Mouse (Mus musculus): Measurements from ENCODE around the gene Ube2i. TPM values are rescaled to one million over a fixed set of nuclear protein-coding genes. Genes with fewer than 3 reads are reported as not detected.

Ube2i gene
- 489 and 542 TPM in 2 replicates for polyA plus RNA-seq (2015; fragmentation: Nextera tagmentation; extraction: Ambion mirVana)

- ATAC-seq = no peak
- Histone ChIP-seq H3K4me3 (ENCODE audit: low read depth, low read length) (peak within 1 kb of the TSS; percentile 81), H3K27ac (ENCODE audit: low read length) (peak within 1 kb of the TSS; percentile 100), H3K4me2 (ENCODE audit: low read length) (peak within 1 kb of the TSS; percentile 50), H3K9me3 (replicated peaks; ENCODE audit: control insufficient read depth, low read length, poor library complexity, severe bottlenecking) (no peaks in the 10 kb centered on the region), H3K9ac (ENCODE audit: low read depth, low read length) (peak within 1 kb of the TSS; percentile 98), H3K4me1 (ENCODE audit: control insufficient read depth, insufficient read depth, low read length) (peaks cover 26% of the 10 kb centered on the region), H3K27me3 (ENCODE audit: control insufficient read depth, insufficient read depth, low read depth, low read length) (no peaks in the 10 kb centered on the region), H3K36me3 (ENCODE audit: control insufficient read depth, insufficient read depth, low read length) (no peaks in the 10 kb centered on the region)
- 82% methylated on average over 9 of the region's 9 CpGs for WGBS
These were observed at the start of gene Ube2i for GRCm38 (mm10) chr17:25274571-25275346. Gene Ube2i (minus strand): TSS chr17:25274622.

GRCm38 (mm10) chr17:25322930-25323329 is 48.5 kb upstream of the Ube2i start:
- H3K36me3 ChIP-seq (ENCODE audit: control insufficient read depth, insufficient read depth, low read length) = no peaks in the 10 kb centered on the region
- no peak overlapping the region for H3K27ac ChIP-seq (ENCODE audit: low read length)
- no peaks in the 10 kb centered on the region for H3K9me3 ChIP-seq (replicated peaks; ENCODE audit: control insufficient read depth, low read length, poor library complexity, severe bottlenecking)
- no peaks in the 10 kb centered on the region for H3K27me3 ChIP-seq (ENCODE audit: control insufficient read depth, insufficient read depth, low read depth, low read length)
- H3K4me3 ChIP-seq (ENCODE audit: low read depth, low read length) = no peak overlapping the region
- H3K9ac ChIP-seq (ENCODE audit: low read depth, low read length) = no peak overlapping the region
- no peak overlapping the region for H3K4me2 ChIP-seq (ENCODE audit: low read length)
- no peaks in the 10 kb centered on the region for H3K4me1 ChIP-seq (ENCODE audit: control insufficient read depth, insufficient read depth, low read length)
- WGBS = 28% methylated on average over 2 of the region's 2 CpGs
- ATAC-seq = no peak

- no peaks in the 10 kb centered on the region for H3K36me3 ChIP-seq (ENCODE audit: control insufficient read depth, insufficient read depth, low read length)
- no peak overlapping the region for H3K4me3 ChIP-seq (ENCODE audit: low read depth, low read length)
- H3K4me1 ChIP-seq (ENCODE audit: control insufficient read depth, insufficient read depth, low read length) = no peaks in the 10 kb centered on the region
- ATAC-seq = no peak
- H3K9ac ChIP-seq (ENCODE audit: low read depth, low read length) = no peak overlapping the region
- H3K9me3 ChIP-seq (replicated peaks; ENCODE audit: control insufficient read depth, low read length, poor library complexity, severe bottlenecking) = no peaks in the 10 kb centered on the region
- WGBS = 97% methylated on average over 8 of the region's 8 CpGs
- no peak overlapping the region for H3K27ac ChIP-seq (ENCODE audit: low read length)
- no peaks in the 10 kb centered on the region for H3K27me3 ChIP-seq (ENCODE audit: control insufficient read depth, insufficient read depth, low read depth, low read length)
- H3K4me2 ChIP-seq (ENCODE audit: low read length) = no peak overlapping the region
These were observed 46.4 kb upstream of the Ube2i start for GRCm38 (mm10) chr17:25320819-25321218.

GRCm38 (mm10) chr17:25318354-25318753 is 43.9 kb upstream of the Ube2i start, which contains the start of gene Prss29:
Gene Prss29 (plus strand): TSS chr17:25318654.
- no peak for ATAC-seq
- 78% methylated on average over 5 of the region's 5 CpGs for WGBS

GRCm38 (mm10) chr17:25308346-25308745 is 33.9 kb upstream of the Ube2i start, which contains the start of gene Prss28:
Gene Prss28 (plus strand): TSS chr17:25308646.
- H3K9ac ChIP-seq (ENCODE audit: low read depth, low read length) = no peak within 1 kb of the TSS
- no peak for ATAC-seq
- WGBS = 83% methylated on average over 4 of the region's 4 CpGs

More at GRCm38 (mm10) chr17:25318354-25318753, 43.9 kb upstream of the Ube2i start, which contains the start of gene Prss29:
- Histone ChIP-seq H3K36me3 (ENCODE audit: control insufficient read depth, insufficient read depth, low read length) (no peaks in the 10 kb centered on the region), H3K27ac (ENCODE audit: low read length) (no peak within 1 kb of the TSS), H3K9ac (ENCODE audit: low read depth, low read length) (no peak within 1 kb of the TSS), H3K9me3 (replicated peaks; ENCODE audit: control insufficient read depth, low read length, poor library complexity, severe bottlenecking) (no peaks in the 10 kb centered on the region), H3K4me1 (ENCODE audit: control insufficient read depth, insufficient read depth, low read length) (no peaks in the 10 kb centered on the region), H3K4me3 (ENCODE audit: low read depth, low read length) (no peak within 1 kb of the TSS), H3K27me3 (ENCODE audit: control insufficient read depth, insufficient read depth, low read depth, low read length) (no peaks in the 10 kb centered on the region), H3K4me2 (ENCODE audit: low read length) (no peak within 1 kb of the TSS)

GRCm38 (mm10) chr17:25298094-25298493 is 23.7 kb upstream of the Ube2i start, which contains the start of gene Prss34:
Gene Prss34 (plus strand): TSS chr17:25298394.
- ATAC-seq = no peak
- WGBS = 90% methylated on average over 5 of the region's 5 CpGs
- Histone ChIP-seq H3K36me3 (ENCODE audit: control insufficient read depth, insufficient read depth, low read length) (no peaks in the 10 kb centered on the region), H3K27ac (ENCODE audit: low read length) (no peak within 1 kb of the TSS), H3K4me3 (ENCODE audit: low read depth, low read length) (no peak within 1 kb of the TSS), H3K27me3 (ENCODE audit: control insufficient read depth, insufficient read depth, low read depth, low read length) (no peaks in the 10 kb centered on the region), H3K9ac (ENCODE audit: low read depth, low read length) (no peak within 1 kb of the TSS), H3K4me1 (ENCODE audit: control insufficient read depth, insufficient read depth, low read length) (no peaks in the 10 kb centered on the region), H3K9me3 (replicated peaks; ENCODE audit: control insufficient read depth, low read length, poor library complexity, severe bottlenecking) (no peaks in the 10 kb centered on the region), H3K4me2 (ENCODE audit: low read length) (no peak within 1 kb of the TSS)

More at GRCm38 (mm10) chr17:25308346-25308745, 33.9 kb upstream of the Ube2i start, which contains the start of gene Prss28:
- Histone ChIP-seq H3K4me1 (ENCODE audit: control insufficient read depth, insufficient read depth, low read length) (no peaks in the 10 kb centered on the region), H3K9me3 (replicated peaks; ENCODE audit: control insufficient read depth, low read length, poor library complexity, severe bottlenecking) (no peaks in the 10 kb centered on the region), H3K4me2 (ENCODE audit: low read length) (no peak within 1 kb of the TSS), H3K27ac (ENCODE audit: low read length) (no peak within 1 kb of the TSS), H3K27me3 (ENCODE audit: control insufficient read depth, insufficient read depth, low read depth, low read length) (no peaks in the 10 kb centered on the region), H3K4me3 (ENCODE audit: low read depth, low read length) (no peak within 1 kb of the TSS), H3K36me3 (ENCODE audit: control insufficient read depth, insufficient read depth, low read length) (no peaks in the 10 kb centered on the region)

- ATAC-seq = no peak
- no peaks in the 10 kb centered on the region for H3K4me1 ChIP-seq (ENCODE audit: control insufficient read depth, insufficient read depth, low read length)
- H3K36me3 ChIP-seq (ENCODE audit: control insufficient read depth, insufficient read depth, low read length) = no peaks in the 10 kb centered on the region
- H3K27ac ChIP-seq (ENCODE audit: low read length) = no peak overlapping the region
- no peak overlapping the region for H3K4me3 ChIP-seq (ENCODE audit: low read depth, low read length)
- no peak overlapping the region for H3K4me2 ChIP-seq (ENCODE audit: low read length)
- H3K9ac ChIP-seq (ENCODE audit: low read depth, low read length) = no peak overlapping the region
- H3K9me3 ChIP-seq (replicated peaks; ENCODE audit: control insufficient read depth, low read length, poor library complexity, severe bottlenecking) = no peaks in the 10 kb centered on the region
- 58% methylated on average over 1 of the region's 1 CpGs for WGBS
- no peaks in the 10 kb centered on the region for H3K27me3 ChIP-seq (ENCODE audit: control insufficient read depth, insufficient read depth, low read depth, low read length)
These were observed 19.7 kb upstream of the Ube2i start for GRCm38 (mm10) chr17:25294111-25294510.

GRCm38 (mm10) chr17:25293495-25293894 is 19.1 kb upstream of the Ube2i start:
- H3K4me1 ChIP-seq (ENCODE audit: control insufficient read depth, insufficient read depth, low read length) = no peaks in the 10 kb centered on the region
- H3K27me3 ChIP-seq (ENCODE audit: control insufficient read depth, insufficient read depth, low read depth, low read length) = no peaks in the 10 kb centered on the region
- H3K4me2 ChIP-seq (ENCODE audit: low read length) = no peak overlapping the region
- no peaks in the 10 kb centered on the region for H3K9me3 ChIP-seq (replicated peaks; ENCODE audit: control insufficient read depth, low read length, poor library complexity, severe bottlenecking)
- ATAC-seq = no peak
- H3K27ac ChIP-seq (ENCODE audit: low read length) = no peak overlapping the region
- H3K9ac ChIP-seq (ENCODE audit: low read depth, low read length) = no peak overlapping the region
- H3K4me3 ChIP-seq (ENCODE audit: low read depth, low read length) = no peak overlapping the region
- no peaks in the 10 kb centered on the region for H3K36me3 ChIP-seq (ENCODE audit: control insufficient read depth, insufficient read depth, low read length)
- 85% methylated on average over 5 of the region's 5 CpGs for WGBS

- Histone ChIP-seq H3K36me3 (ENCODE audit: control insufficient read depth, insufficient read depth, low read length) (no peaks in the 10 kb centered on the region), H3K4me3 (ENCODE audit: low read depth, low read length) (no peak overlapping the region), H3K27ac (ENCODE audit: low read length) (no peak overlapping the region), H3K9me3 (replicated peaks; ENCODE audit: control insufficient read depth, low read length, poor library complexity, severe bottlenecking) (no peaks in the 10 kb centered on the region), H3K9ac (ENCODE audit: low read depth, low read length) (no peak overlapping the region), H3K27me3 (ENCODE audit: control insufficient read depth, insufficient read depth, low read depth, low read length) (no peaks in the 10 kb centered on the region), H3K4me2 (ENCODE audit: low read length) (no peak overlapping the region), H3K4me1 (ENCODE audit: control insufficient read depth, insufficient read depth, low read length) (no peaks in the 10 kb centered on the region)
- no peak for ATAC-seq
- 23% methylated on average over 4 of the region's 4 CpGs for WGBS
These were observed 16.0 kb upstream of the Ube2i start for GRCm38 (mm10) chr17:25290411-25290810.
